Mouse (Mus musculus): ENCODE measurements around the gene Hecw2.

GRCm38 (mm10) chr1:54068248-54068647, 126.7 kb downstream of the Hecw2 start:
- no peak for TF ChIP-seq CTCF (IDR thresholded peaks at IDR 0.05; ENCODE audit: low read depth)
- no peak for TF ChIP-seq EP300 (optimal IDR thresholded peaks at IDR 0.05)
